Mouse (Mus musculus): ENCODE measurements at regions not wholly inside any gene's neighbourhood (a gene's known extent, or its start where the extent isn't known, plus 50 kb on each side); places are given as distances from the start of the nearest gene placed in this dataset.

- Histone ChIP-seq H3K36me3 (ENCODE audit: control insufficient read depth, insufficient read depth, low read length) (no peaks in the 10 kb centered on the region), H3K4me1 (ENCODE audit: control insufficient read depth, insufficient read depth, low read length) (0 out of 2 replicates have a peak, but pooled peaks cover 6% of the 10 kb centered on the region), H3K27ac (replicated peaks; ENCODE audit: low read depth, low read length) (no peak overlapping the region), H3K9me3 (ENCODE audit: control insufficient read depth, low read length) (no peaks in the 10 kb centered on the region), H3K27me3 (ENCODE audit: control insufficient read depth, insufficient read depth, low read length) (no peaks in the 10 kb centered on the region), H3K9ac (ENCODE audit: low read length) (no peak overlapping the region), H3K4me2 (ENCODE audit: low read depth, severe bottlenecking) (no peak overlapping the region), H3K4me3 (ENCODE audit: low read depth, low read length) (no peak overlapping the region)
- no peak for ATAC-seq (ENCODE audit: insufficient number of reproducible peaks, low FRiP score, low TSS enrichment, low read depth)
- no peak for DNase-seq (ENCODE audit: low spot score)
- 83% methylated on average over 4 of the region's 4 CpGs for WGBS
Observed at GRCm38 (mm10) chr5:133172686-133173085, 629.5 kb upstream of the Auts2 start.

GRCm38 (mm10) chr5:133171266-133171665 lies 628.1 kb upstream of the Auts2 start:
- DNase-seq (ENCODE audit: low spot score) (no peak), ATAC-seq (ENCODE audit: insufficient number of reproducible peaks, low FRiP score, low TSS enrichment, low read depth) (no peak)
- no peaks in the 10 kb centered on the region for H3K9me3 ChIP-seq (ENCODE audit: control insufficient read depth, low read length)
- H3K9ac ChIP-seq (ENCODE audit: low read length) = no peak overlapping the region
- H3K4me2 ChIP-seq (ENCODE audit: low read depth, severe bottlenecking) = no peak overlapping the region
- no peak overlapping the region for H3K4me3 ChIP-seq (ENCODE audit: low read depth, low read length)
- H3K4me1 ChIP-seq (ENCODE audit: control insufficient read depth, insufficient read depth, low read length) = peaks cover 16% of the 10 kb centered on the region
- H3K27ac ChIP-seq (replicated peaks; ENCODE audit: low read depth, low read length) = no peak overlapping the region
- 49% methylated on average over 1 of the region's 1 CpGs for WGBS
- no peaks in the 10 kb centered on the region for H3K27me3 ChIP-seq (ENCODE audit: control insufficient read depth, insufficient read depth, low read length)
- H3K36me3 ChIP-seq (ENCODE audit: control insufficient read depth, insufficient read depth, low read length) = no peaks in the 10 kb centered on the region

GRCm38 (mm10) chr5:133167576-133167975 lies 624.4 kb upstream of the Auts2 start:
- H3K9me3 ChIP-seq (ENCODE audit: control insufficient read depth, low read length) = no peaks in the 10 kb centered on the region
- 27% methylated on average over 2 of the region's 2 CpGs for WGBS
- no peak overlapping the region for H3K4me3 ChIP-seq (ENCODE audit: low read depth, low read length)
- peaks cover 21% of the 10 kb centered on the region for H3K4me1 ChIP-seq (ENCODE audit: control insufficient read depth, insufficient read depth, low read length)
- H3K27ac ChIP-seq (replicated peaks; ENCODE audit: low read depth, low read length) = peak overlapping the region; percentile 49; the same call in 1 of the 2 replicates
- no peak overlapping the region for H3K9ac ChIP-seq (ENCODE audit: low read length)
- H3K27me3 ChIP-seq (ENCODE audit: control insufficient read depth, insufficient read depth, low read length) = no peaks in the 10 kb centered on the region
- DNase-seq (ENCODE audit: low spot score) = no peak
- ATAC-seq (ENCODE audit: insufficient number of reproducible peaks, low FRiP score, low TSS enrichment, low read depth) = no peak
- no peaks in the 10 kb centered on the region for H3K36me3 ChIP-seq (ENCODE audit: control insufficient read depth, insufficient read depth, low read length)
- H3K4me2 ChIP-seq (ENCODE audit: low read depth, severe bottlenecking) = no peak overlapping the region

GRCm38 (mm10) chr5:133167001-133167461 lies 623.9 kb upstream of the Auts2 start:
- peak overlapping the region; percentile 49 for H3K27ac ChIP-seq (replicated peaks; ENCODE audit: low read depth, low read length)
- no peaks in the 10 kb centered on the region for H3K9me3 ChIP-seq (ENCODE audit: control insufficient read depth, low read length)
- H3K9ac ChIP-seq (ENCODE audit: low read length) = no peak overlapping the region
- DNase-seq (ENCODE audit: low spot score) = peak; percentile 54
- ATAC-seq (ENCODE audit: insufficient number of reproducible peaks, low FRiP score, low TSS enrichment, low read depth) = peak; percentile 82
- peaks cover 21% of the 10 kb centered on the region for H3K4me1 ChIP-seq (ENCODE audit: control insufficient read depth, insufficient read depth, low read length)
- no peak overlapping the region for H3K4me3 ChIP-seq (ENCODE audit: low read depth, low read length)
- no peaks in the 10 kb centered on the region for H3K36me3 ChIP-seq (ENCODE audit: control insufficient read depth, insufficient read depth, low read length)
- H3K27me3 ChIP-seq (ENCODE audit: control insufficient read depth, insufficient read depth, low read length) = no peaks in the 10 kb centered on the region
- 7% methylated on average over 5 of the region's 5 CpGs for WGBS
- H3K4me2 ChIP-seq (ENCODE audit: low read depth, severe bottlenecking) = no peak overlapping the region

DNA sequence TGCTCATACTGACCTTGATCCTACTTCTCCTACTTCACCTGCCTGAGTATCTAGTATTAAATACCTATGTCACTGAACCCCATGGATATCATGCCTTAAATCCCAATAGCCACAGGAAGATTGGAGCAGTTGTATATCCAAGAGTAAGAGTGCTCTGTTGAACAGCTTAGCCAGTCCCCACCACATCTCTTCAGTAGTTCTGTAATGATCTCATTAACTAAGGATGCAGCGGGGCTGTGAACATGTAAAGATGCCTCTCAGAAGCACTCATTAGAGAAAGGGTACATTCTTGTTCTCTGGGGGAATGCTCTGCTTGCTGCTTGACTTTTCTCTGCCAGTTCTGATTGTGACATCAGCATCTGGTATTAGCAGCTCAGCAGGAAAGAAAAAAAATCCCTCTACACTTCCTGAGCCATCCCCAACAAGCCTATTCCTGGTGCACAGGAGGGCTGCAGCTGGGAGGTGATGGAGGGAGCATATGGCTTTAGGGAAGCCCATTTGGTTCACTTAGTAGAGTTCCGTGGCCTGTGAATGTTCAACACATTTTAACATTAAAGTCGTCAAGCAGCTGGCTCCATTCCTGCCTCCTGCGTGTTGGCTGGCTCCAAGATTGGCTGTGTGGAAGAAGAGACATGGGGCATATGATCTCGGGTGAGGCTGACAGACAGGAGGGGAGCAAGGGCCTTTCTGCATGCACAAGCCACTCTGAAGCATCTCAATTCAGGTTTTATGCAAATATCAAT lies 613.1 kb upstream of the Auts2 start:
- H3K27ac ChIP-seq (replicated peaks; ENCODE audit: low read depth, low read length) = no peak overlapping the region

GRCm38 (mm10) chr5:133145996-133146395 lies 602.9 kb upstream of the Auts2 start:
- no peak for DNase-seq (ENCODE audit: low spot score)

More for the DNA sequence above, 613.1 kb upstream of the Auts2 start:
- WGBS = 39% methylated on average over 5 of the region's 5 CpGs
- H3K4me2 ChIP-seq (ENCODE audit: low read depth, severe bottlenecking) = no peak overlapping the region
- no peaks in the 10 kb centered on the region for H3K36me3 ChIP-seq (ENCODE audit: control insufficient read depth, insufficient read depth, low read length)
- H3K9me3 ChIP-seq (ENCODE audit: control insufficient read depth, low read length) = no peaks in the 10 kb centered on the region
- H3K4me3 ChIP-seq (ENCODE audit: low read depth, low read length) = no peak overlapping the region
- no peak for ATAC-seq (ENCODE audit: insufficient number of reproducible peaks, low FRiP score, low TSS enrichment, low read depth)
- no peaks in the 10 kb centered on the region for H3K27me3 ChIP-seq (ENCODE audit: control insufficient read depth, insufficient read depth, low read length)
- DNase-seq (ENCODE audit: low spot score) = no peak
- no peaks in the 10 kb centered on the region for H3K4me1 ChIP-seq (ENCODE audit: control insufficient read depth, insufficient read depth, low read length)
- no peak overlapping the region for H3K9ac ChIP-seq (ENCODE audit: low read length)

GRCm38 (mm10) chr5:133143679-133144078 lies 600.5 kb upstream of the Auts2 start:
- Histone ChIP-seq H3K4me3 (ENCODE audit: low read depth, low read length) (no peak overlapping the region), H3K4me2 (ENCODE audit: low read depth, severe bottlenecking) (no peak overlapping the region), H3K9ac (ENCODE audit: low read length) (no peak overlapping the region), H3K4me1 (ENCODE audit: control insufficient read depth, insufficient read depth, low read length) (peaks cover 3% of the 10 kb centered on the region; the same call in 1 of the 2 replicates), H3K27me3 (ENCODE audit: control insufficient read depth, insufficient read depth, low read length) (no peaks in the 10 kb centered on the region), H3K27ac (replicated peaks; ENCODE audit: low read depth, low read length) (no peak overlapping the region), H3K9me3 (ENCODE audit: control insufficient read depth, low read length) (no peaks in the 10 kb centered on the region), H3K36me3 (ENCODE audit: control insufficient read depth, insufficient read depth, low read length) (no peaks in the 10 kb centered on the region)
- no peak for DNase-seq (ENCODE audit: low spot score)
- no peak; the same call in 1 of the 2 replicates for ATAC-seq (ENCODE audit: insufficient number of reproducible peaks, low FRiP score, low TSS enrichment, low read depth)
- WGBS = 100% methylated on average over 1 of the region's 1 CpGs

More at GRCm38 (mm10) chr5:133145996-133146395, 602.9 kb upstream of the Auts2 start:
- Histone ChIP-seq H3K27ac (replicated peaks; ENCODE audit: low read depth, low read length) (no peak overlapping the region), H3K9ac (ENCODE audit: low read length) (no peak overlapping the region), H3K9me3 (ENCODE audit: control insufficient read depth, low read length) (no peaks in the 10 kb centered on the region), H3K36me3 (ENCODE audit: control insufficient read depth, insufficient read depth, low read length) (no peaks in the 10 kb centered on the region), H3K27me3 (ENCODE audit: control insufficient read depth, insufficient read depth, low read length) (no peaks in the 10 kb centered on the region), H3K4me1 (ENCODE audit: control insufficient read depth, insufficient read depth, low read length) (peaks cover 3% of the 10 kb centered on the region; the same call in 1 of the 2 replicates), H3K4me2 (ENCODE audit: low read depth, severe bottlenecking) (no peak overlapping the region), H3K4me3 (ENCODE audit: low read depth, low read length) (no peak overlapping the region)
- no peak for ATAC-seq (ENCODE audit: insufficient number of reproducible peaks, low FRiP score, low TSS enrichment, low read depth)

DNA sequence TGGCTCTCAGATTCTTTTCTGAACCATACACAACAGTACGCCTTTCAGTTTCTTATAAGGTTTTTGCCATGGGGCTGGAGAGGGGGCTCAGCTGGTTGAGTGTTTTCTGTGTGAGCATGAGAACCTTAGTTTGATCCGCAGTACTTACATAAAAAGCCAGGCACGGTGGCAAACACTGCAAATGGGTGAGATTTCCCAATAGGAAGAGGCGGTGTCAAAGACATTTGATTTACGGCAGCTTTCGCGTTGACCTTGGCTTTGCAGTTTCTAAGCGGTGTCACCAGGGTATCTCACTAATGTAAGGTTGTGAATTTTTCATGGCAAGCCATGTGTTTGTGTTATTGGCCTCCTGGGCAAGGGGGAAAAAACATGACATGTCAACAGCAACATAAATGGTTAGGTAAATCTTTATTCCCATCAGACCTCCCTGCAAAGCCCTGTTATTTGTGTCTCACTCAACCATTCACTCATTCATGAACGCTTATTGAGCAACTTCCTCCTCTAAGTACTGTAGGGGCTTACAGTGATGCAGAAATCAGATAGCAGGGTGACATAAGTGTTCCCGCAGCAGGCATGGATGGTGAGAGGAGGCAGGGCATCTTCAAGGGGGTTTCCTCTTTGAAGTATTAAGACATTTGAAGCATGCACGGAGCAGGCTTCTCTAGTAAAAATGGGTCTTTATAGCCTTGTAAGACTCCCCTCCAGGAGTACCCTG lies 599.4 kb upstream of the Auts2 start:
- H3K4me2 ChIP-seq (ENCODE audit: low read depth, severe bottlenecking) = no peak overlapping the region
- no peaks in the 10 kb centered on the region for H3K9me3 ChIP-seq (ENCODE audit: control insufficient read depth, low read length)
- H3K36me3 ChIP-seq (ENCODE audit: control insufficient read depth, insufficient read depth, low read length) = no peaks in the 10 kb centered on the region
- 60% methylated on average over 11 of the region's 11 CpGs for WGBS
- no peaks in the 10 kb centered on the region for H3K27me3 ChIP-seq (ENCODE audit: control insufficient read depth, insufficient read depth, low read length)
- H3K27ac ChIP-seq (replicated peaks; ENCODE audit: low read depth, low read length) = no peak overlapping the region
- H3K4me3 ChIP-seq (ENCODE audit: low read depth, low read length) = no peak overlapping the region
- no peak overlapping the region for H3K9ac ChIP-seq (ENCODE audit: low read length)
- H3K4me1 ChIP-seq (ENCODE audit: control insufficient read depth, insufficient read depth, low read length) = peaks cover 3% of the 10 kb centered on the region; the same call in 1 of the 2 replicates
- no peak for ATAC-seq (ENCODE audit: insufficient number of reproducible peaks, low FRiP score, low TSS enrichment, low read depth)
- peak; percentile 26 for DNase-seq (ENCODE audit: low spot score)
